Mouse (Mus musculus) liver, embryonic 14.5 days (tissue): Measurements from ENCODE around the gene Aox3.

Experiments
- CTCF ChIP-seq: IDR thresholded peaks from 2 replicates; pipeline ENCODE4 v1.5.1; 2016; ENCODE audit warnings: antibody characterized with exemption, low read depth, control low read depth
- EP300 ChIP-seq: IDR thresholded peaks from 2 replicates; pipeline ENCODE4 v1.6.1; 2016; ENCODE audit warnings: antibody characterized with exemption, low read depth

DNA sequence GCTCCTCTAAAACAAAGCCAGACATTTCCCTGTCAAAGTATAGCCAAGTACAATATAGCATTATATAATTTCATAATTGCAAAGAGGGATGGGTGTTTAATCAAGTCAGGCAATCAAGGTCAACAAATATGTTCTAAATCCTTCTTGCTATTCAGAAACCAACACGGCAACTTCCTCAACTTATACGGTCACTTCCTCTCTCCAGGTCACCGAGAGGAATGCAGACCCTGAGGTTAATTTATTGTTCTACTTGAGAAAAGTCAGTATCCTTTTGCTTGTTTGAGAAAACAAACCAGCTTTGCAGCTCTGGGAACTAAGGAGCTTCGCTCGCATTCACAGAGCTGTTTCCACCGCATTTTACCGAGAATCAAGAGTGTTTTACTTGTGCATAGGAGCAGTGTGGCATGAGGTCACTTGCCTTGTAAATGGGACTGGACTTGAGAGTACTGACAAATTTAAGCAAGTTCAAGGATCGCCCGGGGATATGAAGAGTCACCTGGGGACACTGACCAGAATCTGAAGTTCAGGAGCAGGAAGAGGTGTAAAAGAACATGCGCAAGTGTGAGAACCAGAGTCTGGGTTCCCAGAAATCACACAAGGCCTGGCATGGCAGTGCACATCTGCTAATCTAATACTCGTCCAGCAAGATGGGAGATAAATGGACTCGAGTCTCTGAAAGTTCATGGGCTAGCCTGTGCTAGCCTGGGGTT is 1.9 kb downstream of the Aox3 start:
- no peak for TF ChIP-seq EP300
- TF ChIP-seq CTCF: no peak
